Mouse (Mus musculus) kidney, postnatal 0 days (tissue): ENCODE results near the gene Uba3. TPM values are rescaled to one million over a fixed set of nuclear protein-coding genes. Genes with fewer than 3 reads are reported as not detected.

Source experiments
- ATAC-seq: fragments of 200-750 bp; cut with Nextera tagmentation; replicated peaks from 2 replicates; pipeline ENCODE4 v1.8.0; 2017; ENCODE audit warnings: low read depth, moderate number of reproducible peaks, moderate TSS enrichment, moderate library complexity; ENCODE audit not compliant: low FRiP score
- DNase-seq: peaks from one replicate; pipeline ENCODE4 v3.0.0-alpha.2; 2016; ENCODE audit warnings: low spot score
- H3K27ac ChIP-seq: fragments of 300-500 bp; sonication (generic); 2 replicates; pipeline ENCODE4 v1.5.1; 2014; ENCODE audit warnings: mild to moderate bottlenecking
- H3K27me3 ChIP-seq: fragments of 300-500 bp; sonication (generic); 2 replicates; pipeline ENCODE4 v1.6.1; 2014; ENCODE audit warnings: low read length, mixed read lengths; ENCODE audit not compliant: insufficient read depth
- H3K36me3 ChIP-seq: fragments of 300-500 bp; sonication (generic); 2 replicates; pipeline ENCODE4 v1.6.1; 2014; ENCODE audit warnings: low read length, mixed read lengths; ENCODE audit not compliant: insufficient read depth
- H3K4me1 ChIP-seq: fragments of 300-500 bp; sonication (generic); replicated peaks from 2 replicates; pipeline ENCODE4 v1.6.1; 2014; ENCODE audit warnings: antibody characterized with exemption, low read length, mixed read lengths; ENCODE audit not compliant: insufficient read depth
- H3K4me2 ChIP-seq: fragments of 300-500 bp; sonication (generic); 2 replicates; pipeline ENCODE4 v1.6.1; 2014; ENCODE audit warnings: mild to moderate bottlenecking, low read length, moderate library complexity, mixed read lengths
- H3K4me3 ChIP-seq: fragments of 300-500 bp; sonication (generic); replicated peaks from 2 replicates; pipeline ENCODE4 v1.5.1; 2014; ENCODE audit warnings: low read depth, low read length
- H3K9ac ChIP-seq: fragments of 300-500 bp; sonication (generic); 2 replicates; pipeline ENCODE4 v1.6.1; 2014; ENCODE audit warnings: low read depth, low read length
- H3K9me3 ChIP-seq: fragments of 300-500 bp; sonication (generic); replicated peaks from 2 replicates; pipeline ENCODE4 v1.6.1; 2016; ENCODE audit warnings: low read length, inconsistent platforms, mixed read lengths
- CTCF ChIP-seq: IDR thresholded peaks from 2 replicates; pipeline ENCODE4 v1.5.1; 2016; ENCODE audit warnings: antibody characterized with exemption, low read depth, mild to moderate bottlenecking, moderate library complexity
- WGBS: fragments of 180-500 bp; shearing (Covaris S2); extraction: QIAGEN DNeasy Blood & Tissue Kit; methylation state at CpG from one replicate; pipeline ENCODE4 v1.1.7; 2014; 5-methylcytosine and 5-hydroxymethylcytosine counted together
- polyA plus RNA-seq: library from polyadenylated mRNA; unstranded; fragments of >200 nt; fragmentation: Nextera tagmentation; extraction: Ambion mirVana; gene quantifications from 2 replicates; pipeline ENCODE4 v1.2.1, GENCODE M21; 2015

The Uba3 gene
- polyA plus RNA-seq, 1 experiment from 2014 or later, result 57.1 TPM

GRCm38 (mm10) chr6:97207085-97207484 is 1.6 kb upstream of the Uba3 start:
- Histone ChIP-seq H3K4me3 (no peak overlapping the region), H3K27ac (no peak overlapping the region), H3K4me1 (no peaks in the 10 kb centered on the region; the same call in 1 of the 2 replicates), H3K9me3 (no peaks in the 10 kb centered on the region), H3K36me3 (no peaks in the 10 kb centered on the region), H3K9ac (no peak overlapping the region), H3K4me2 (no peak overlapping the region), H3K27me3 (no peaks in the 10 kb centered on the region)
- WGBS, result 83% methylated on average over 4 of the region's 4 CpGs
- no peak for DNase-seq
- no peak for ATAC-seq
- no peak for TF ChIP-seq CTCF

GRCm38 (mm10) chr6:97204952-97205351 is 495 bp downstream of the Uba3 start:
- peak overlapping the region; percentile 65 for H3K4me2 ChIP-seq
- under 1% methylated on average over 16 of the region's 16 CpGs for WGBS

GRCm38 (mm10) chr6:97204252-97204869 is 1.1 kb downstream of the Uba3 start:
- WGBS, result 16% methylated on average over 9 of the region's 9 CpGs
- H3K27ac ChIP-seq, result no peak overlapping the region
- peak overlapping the region; percentile 65 for H3K4me2 ChIP-seq
- DNase-seq (no peak), ATAC-seq (no peak)
- TF ChIP-seq CTCF, result no peak
- H3K4me3 ChIP-seq, result peak overlapping the region; percentile 81
- H3K27me3 ChIP-seq, result no peaks in the 10 kb centered on the region
- H3K9ac ChIP-seq, result peak overlapping the region; percentile 91
- H3K4me1 ChIP-seq, result no peaks in the 10 kb centered on the region
- H3K9me3 ChIP-seq, result no peaks in the 10 kb centered on the region
- H3K36me3 ChIP-seq, result no peaks in the 10 kb centered on the region

More at GRCm38 (mm10) chr6:97204952-97205351, 495 bp downstream of the Uba3 start:
- no peaks in the 10 kb centered on the region for H3K36me3 ChIP-seq
- ATAC-seq (peak; percentile 47), DNase-seq (peak; percentile 30)
- TF ChIP-seq CTCF, result no peak
- H3K9me3 ChIP-seq, result no peaks in the 10 kb centered on the region
- H3K4me3 ChIP-seq, result peak overlapping the region; percentile 81
- H3K4me1 ChIP-seq, result no peaks in the 10 kb centered on the region
- H3K27ac ChIP-seq, result peak overlapping the region; percentile 88
- H3K27me3 ChIP-seq, result no peaks in the 10 kb centered on the region
- H3K9ac ChIP-seq, result peak overlapping the region; percentile 91

GRCm38 (mm10) chr6:97202477-97202876 is 3.0 kb downstream of the Uba3 start:
- Histone ChIP-seq H3K36me3 (peaks cover 2% of the 10 kb centered on the region), H3K27me3 (no peaks in the 10 kb centered on the region), H3K4me2 (no peak overlapping the region), H3K9me3 (no peaks in the 10 kb centered on the region), H3K27ac (no peak overlapping the region), H3K4me1 (no peaks in the 10 kb centered on the region), H3K4me3 (no peak overlapping the region), H3K9ac (no peak overlapping the region)
- DNase-seq (no peak), ATAC-seq (no peak)
- no peak for TF ChIP-seq CTCF
- 93% methylated on average over 3 of the region's 3 CpGs for WGBS

GRCm38 (mm10) chr6:97200437-97200836 is 5.0 kb downstream of the Uba3 start:
- Histone ChIP-seq H3K27me3 (no peaks in the 10 kb centered on the region), H3K9me3 (no peaks in the 10 kb centered on the region), H3K4me2 (no peak overlapping the region), H3K9ac (no peak overlapping the region), H3K4me1 (no peaks in the 10 kb centered on the region), H3K36me3 (peaks cover 16% of the 10 kb centered on the region), H3K27ac (no peak overlapping the region), H3K4me3 (no peak overlapping the region)
- WGBS, result 63% methylated on average over 3 of the region's 3 CpGs
- DNase-seq (no peak), ATAC-seq (no peak)
- TF ChIP-seq CTCF, result peak; percentile 33

GRCm38 (mm10) chr6:97179367-97179828 is 26.0 kb downstream of the Uba3 start:
- Histone ChIP-seq H3K9me3 (no peaks in the 10 kb centered on the region), H3K36me3 (peaks cover 6% of the 10 kb centered on the region; the same call in 1 of the 2 replicates), H3K27ac (peak overlapping the region; percentile 92), H3K9ac (peak overlapping the region; percentile 81), H3K4me1 (peaks cover 14% of the 10 kb centered on the region), H3K4me3 (peak overlapping the region; percentile 87), H3K4me2 (peak overlapping the region; percentile 72), H3K27me3 (no peaks in the 10 kb centered on the region)
- WGBS, result 5% methylated on average over 11 of the region's 11 CpGs
- DNase-seq (peak; percentile 52), ATAC-seq (peak; percentile 65)
- no peak for TF ChIP-seq CTCF
